Mouse (Mus musculus) forebrain, embryonic 14.5 days (tissue): ENCODE measurements around the gene Gusb. TPM values are rescaled to one million over a fixed set of nuclear protein-coding genes. Genes with fewer than 3 reads are reported as not detected.
A peak's percentile ranks its signal among the peaks of the same experiment; 100 is the strongest.
"Not testable (repeated sequence)": the region's sequence is repeated elsewhere in the genome, so short reads cannot be mapped to it uniquely, and the experiment has no call there.

Experiments used
- ATAC-seq: fragments of 200-750 bp; cut with Nextera tagmentation; 2 replicates; pipeline ENCODE4 v1.8.0; 2017; ENCODE audit warnings: mild to moderate bottlenecking, moderate library complexity
- DNase-seq: peaks from one replicate; pipeline ENCODE4 v3.0.0-alpha.2; 2015; ENCODE audit warnings: low spot score
- H3K27ac ChIP-seq: fragments of 300-500 bp; sonication (generic); 2 replicates; pipeline ENCODE4 v1.5.1; 2014; ENCODE audit warnings: low read depth, mild to moderate bottlenecking, control low read depth, low read length, moderate library complexity
- H3K27me3 ChIP-seq: fragments of 300-500 bp; sonication (generic); replicated peaks from 2 replicates; pipeline ENCODE4 v1.6.1; 2014; ENCODE audit warnings: low read length, control low read depth, mixed read lengths; ENCODE audit not compliant: control insufficient read depth, insufficient read depth
- H3K36me3 ChIP-seq: fragments of 300-500 bp; sonication (generic); 2 replicates; pipeline ENCODE4 v1.6.1; 2014; ENCODE audit warnings: low read length, control low read depth; ENCODE audit not compliant: control insufficient read depth, insufficient read depth
- H3K4me1 ChIP-seq: fragments of 300-500 bp; sonication (generic); 2 replicates; pipeline ENCODE4 v1.6.1; 2014; ENCODE audit warnings: antibody characterized with exemption, low read length, control low read depth; ENCODE audit not compliant: control insufficient read depth, insufficient read depth
- H3K4me2 ChIP-seq: fragments of 300-500 bp; sonication (generic); 2 replicates; pipeline ENCODE4 v1.6.1; 2014; ENCODE audit warnings: mild to moderate bottlenecking, control low read depth, low read length
- H3K4me3 ChIP-seq: fragments of 300-500 bp; sonication (generic); 2 replicates; pipeline ENCODE4 v1.5.1; 2014; ENCODE audit warnings: low read depth, low read length, control low read depth
- H3K9ac ChIP-seq: fragments of 300-500 bp; sonication (generic); 2 replicates; pipeline ENCODE4 v1.6.1; 2014; ENCODE audit warnings: mild to moderate bottlenecking, low read length, control low read depth, moderate library complexity
- H3K9me3 ChIP-seq: fragments of 300-500 bp; sonication (generic); replicated peaks from 2 replicates; pipeline ENCODE4 v1.6.1; 2016; ENCODE audit warnings: low read length, control low read depth, mixed read lengths; ENCODE audit not compliant: control insufficient read depth
- WGBS: fragments of 180-500 bp; shearing (Covaris S2); extraction: QIAGEN DNeasy Blood & Tissue Kit; methylation state at CpG from one replicate; pipeline ENCODE4 v1.1.7; 2014; 5-methylcytosine and 5-hydroxymethylcytosine counted together
- polyA plus RNA-seq: library from polyadenylated mRNA; unstranded; fragments of >200 nt; fragmentation: Nextera tagmentation; extraction: Ambion mirVana; gene quantifications from 2 replicates; pipeline ENCODE4 v1.2.1, GENCODE M21; 2014

Gene Gusb
- polyA plus RNA-seq, 1 experiment from 2014 or later: 21.4 TPM

DNA sequence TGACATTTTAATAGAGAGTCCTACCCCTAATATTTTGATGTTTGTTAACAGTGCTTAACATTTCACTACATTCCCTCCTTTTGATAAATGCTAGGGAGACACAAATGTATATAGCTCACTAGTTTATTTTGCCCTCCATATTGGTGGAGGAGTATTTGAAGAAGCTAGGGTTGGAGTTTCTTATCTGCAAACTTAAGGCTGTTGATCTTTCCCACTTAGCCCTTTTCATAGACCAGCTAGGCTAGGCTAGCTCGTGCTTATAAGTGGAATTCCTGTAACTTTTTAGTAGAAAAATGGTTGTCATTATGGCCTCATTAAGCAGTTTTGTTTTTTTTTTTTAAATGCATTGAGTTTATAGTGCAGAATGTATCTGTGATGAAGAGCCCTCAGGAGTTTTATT lies 59.4 kb downstream of the Gusb start:
- DNase-seq (no peak), ATAC-seq (no peak)
- Histone ChIP-seq H3K27me3 (no peaks in the 10 kb centered on the region), H3K4me3 (no peak overlapping the region), H3K27ac (no peak overlapping the region), H3K9ac (no peak overlapping the region), H3K36me3 (0 out of 2 replicates have a peak, but pooled peaks cover 6% of the 10 kb centered on the region), H3K4me2 (no peak overlapping the region), H3K9me3 (no peaks in the 10 kb centered on the region), H3K4me1 (0 out of 2 replicates have a peak, but pooled peaks cover 6% of the 10 kb centered on the region)
- WGBS: 85% methylated on average over 1 of the region's 1 CpGs

DNA sequence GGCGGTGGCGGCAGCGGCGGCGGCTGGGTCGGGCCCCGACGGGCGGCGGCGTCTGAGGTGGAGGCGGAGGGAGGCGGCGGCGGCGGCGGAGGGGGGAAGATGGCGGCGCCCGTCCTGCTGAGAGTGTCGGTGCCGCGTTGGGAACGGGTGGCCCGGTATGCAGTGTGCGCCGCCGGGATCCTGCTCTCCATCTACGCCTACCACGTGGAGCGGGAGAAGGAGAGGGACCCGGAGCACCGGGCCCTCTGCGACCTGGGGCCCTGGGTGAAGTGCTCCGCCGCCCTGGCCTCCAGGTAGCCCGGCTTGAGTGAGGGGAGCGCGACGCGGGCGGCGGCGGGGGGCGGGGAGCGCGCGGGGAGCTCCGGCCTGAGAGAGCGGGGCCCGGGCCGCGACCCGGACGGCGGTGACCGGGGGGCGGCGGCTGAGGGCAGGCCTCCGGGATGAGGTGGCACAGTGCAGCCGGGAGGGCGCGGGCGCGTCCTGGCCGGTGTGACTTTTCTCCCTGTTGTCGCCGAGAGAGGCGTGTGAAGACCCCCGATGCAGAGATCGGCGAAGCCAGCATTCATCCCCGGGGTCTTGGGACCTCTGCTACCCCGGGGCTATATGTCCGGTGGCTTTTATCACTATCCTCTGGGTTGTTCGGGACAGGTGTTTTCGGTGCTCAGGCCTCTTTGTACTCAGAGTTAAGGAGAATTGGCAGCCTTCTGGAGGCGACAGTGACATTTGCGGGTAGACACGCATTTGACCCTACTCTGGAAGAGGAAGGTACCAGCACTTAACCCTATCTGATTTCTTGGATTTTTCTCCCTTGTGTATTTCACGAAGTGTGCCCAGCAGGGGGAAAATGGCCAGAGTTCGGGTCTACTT lies 60.5 kb downstream of the Gusb start:
- H3K27me3 ChIP-seq, H3K36me3 ChIP-seq, H3K9me3 ChIP-seq, H3K4me1 ChIP-seq: not testable (repeated sequence)
- under 1% methylated on average over 40 of the region's 82 CpGs for WGBS
- H3K27ac ChIP-seq: peak overlapping the region; percentile 33; the same call in 1 of the 2 replicates
- peak overlapping the region; percentile 84 for H3K4me2 ChIP-seq
- DNase-seq: peak; percentile 19
- H3K4me3 ChIP-seq: peak overlapping the region; percentile 82
- ATAC-seq: peak; percentile 71
- peak overlapping the region; percentile 88 for H3K9ac ChIP-seq

DNA sequence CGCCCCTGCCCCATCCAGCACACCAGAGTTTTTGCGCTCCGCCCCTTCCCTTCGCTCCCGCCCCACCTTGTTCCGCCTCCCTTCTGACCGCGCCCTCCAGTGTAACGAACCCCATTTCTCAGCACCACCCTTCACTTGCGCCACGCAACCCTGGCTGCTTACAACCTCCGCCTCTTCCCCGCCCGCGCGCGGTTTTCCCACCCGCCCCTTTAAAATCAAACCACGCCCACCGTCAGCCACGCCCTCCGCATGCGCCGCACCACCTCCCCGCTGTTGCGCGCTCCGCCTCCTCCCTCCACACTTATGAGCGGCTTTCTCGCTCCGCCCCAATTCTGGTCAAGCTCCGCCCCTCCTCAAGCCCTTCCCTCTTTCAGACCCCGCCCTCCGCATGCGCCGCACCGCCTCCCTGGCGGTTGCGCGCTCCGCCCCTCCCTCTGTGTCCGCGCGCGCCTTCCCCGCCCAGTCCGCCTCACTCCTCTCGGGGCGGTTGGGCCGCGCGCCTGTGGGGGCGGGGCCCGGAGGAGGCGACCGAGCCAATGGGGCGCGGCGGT lies 61.3 kb downstream of the Gusb start, which contains the start of gene Vkorc1l1:
Gene Vkorc1l1 (plus strand): TSS at position 476 of the 551 bp plus-strand sequence.
- H3K36me3 ChIP-seq: 0 out of 2 replicates have a peak, but pooled peaks cover 6% of the 10 kb centered on the region
- peak within 1 kb of the TSS; percentile 82 for H3K4me3 ChIP-seq
- under 1% methylated on average over 57 of the region's 59 CpGs for WGBS
- no peaks in the 10 kb centered on the region for H3K27me3 ChIP-seq
- 0 out of 2 replicates have a peak, but pooled peaks cover 6% of the 10 kb centered on the region for H3K4me1 ChIP-seq
- no peaks in the 10 kb centered on the region for H3K9me3 ChIP-seq
- DNase-seq (peak; percentile 99), ATAC-seq (peak; percentile 95)
- H3K9ac ChIP-seq: peak within 1 kb of the TSS; percentile 88
- peak within 1 kb of the TSS; percentile 84 for H3K4me2 ChIP-seq
- peak within 1 kb of the TSS; percentile 71 for H3K27ac ChIP-seq

DNA sequence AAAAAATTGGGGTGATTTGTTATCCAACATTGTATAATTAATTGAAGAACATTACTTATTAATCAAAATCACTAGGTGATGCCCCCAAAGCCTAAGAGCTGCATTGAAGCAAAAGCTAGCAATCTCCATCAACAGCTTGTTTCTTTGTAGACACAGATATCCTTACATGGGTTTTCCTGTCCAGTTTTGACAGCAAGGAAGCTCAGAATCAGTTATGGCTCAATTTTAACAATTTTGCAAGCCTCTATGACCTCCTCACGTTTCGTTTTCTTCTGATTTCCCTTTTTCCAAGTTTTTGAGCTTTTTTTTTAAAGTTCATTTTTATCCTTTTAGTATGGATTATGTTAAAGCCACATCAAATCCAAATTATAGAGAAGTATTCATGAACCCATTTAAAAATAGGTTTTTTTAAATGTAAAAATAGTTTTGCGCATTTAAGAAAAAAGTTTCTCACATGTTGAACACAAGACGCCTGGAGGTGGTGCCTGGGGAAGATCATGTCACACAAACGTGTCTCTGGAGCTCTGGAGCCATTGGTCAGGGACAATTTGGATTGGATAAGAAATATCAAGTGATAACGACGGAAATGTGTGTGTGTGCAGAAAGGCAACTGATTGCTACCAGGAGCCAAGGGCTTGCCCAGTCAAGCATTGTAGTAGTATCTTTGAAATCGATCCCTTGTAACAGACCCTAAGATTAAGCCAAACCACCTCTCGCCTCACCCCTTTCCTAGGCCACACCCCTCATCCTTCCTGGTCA lies 61.9 kb downstream of the Gusb start:
- no peak; the same call in 1 of the 2 replicates for ATAC-seq
- H3K36me3 ChIP-seq: 0 out of 2 replicates have a peak, but pooled peaks cover 6% of the 10 kb centered on the region
- no peaks in the 10 kb centered on the region for H3K27me3 ChIP-seq
- peak overlapping the region; percentile 82 for H3K4me3 ChIP-seq
- peak; percentile 4 for DNase-seq
- no peaks in the 10 kb centered on the region for H3K9me3 ChIP-seq
- 0 out of 2 replicates have a peak, but pooled peaks cover 6% of the 10 kb centered on the region for H3K4me1 ChIP-seq
- WGBS: 9% methylated on average over 9 of the region's 9 CpGs
- peak overlapping the region; percentile 71 for H3K27ac ChIP-seq
- H3K9ac ChIP-seq: no peak overlapping the region
- peak overlapping the region; percentile 54 for H3K4me2 ChIP-seq

DNA sequence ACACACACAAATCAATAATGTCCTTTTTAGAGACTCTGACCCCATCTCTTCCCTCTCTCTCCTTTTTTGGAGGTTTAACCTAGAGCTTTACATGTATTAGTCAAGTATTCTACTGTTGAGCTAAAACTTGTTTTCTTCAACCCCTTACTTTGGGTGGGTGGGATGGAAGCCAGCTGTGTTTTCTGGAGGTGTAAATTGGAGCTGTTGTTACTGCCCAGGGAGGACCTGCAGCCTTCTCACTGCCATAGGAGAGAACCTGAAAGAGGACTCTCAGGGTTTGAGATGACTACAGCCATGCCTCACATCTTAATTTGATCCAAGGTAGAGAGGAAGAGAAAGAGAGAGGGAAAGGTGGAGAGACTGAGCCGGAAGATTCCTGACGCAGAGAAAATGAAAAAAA lies 62.6 kb downstream of the Gusb start:
- ATAC-seq (no peak), DNase-seq (no peak)
- Histone ChIP-seq H3K4me1 (0 out of 2 replicates have a peak, but pooled peaks cover 6% of the 10 kb centered on the region), H3K9me3 (no peaks in the 10 kb centered on the region), H3K27me3 (no peaks in the 10 kb centered on the region), H3K9ac (no peak overlapping the region), H3K4me2 (no peak overlapping the region), H3K4me3 (no peak overlapping the region), H3K36me3 (0 out of 2 replicates have a peak, but pooled peaks cover 3% of the 10 kb centered on the region), H3K27ac (no peak overlapping the region)
- 78% methylated on average over 2 of the region's 2 CpGs for WGBS

Other genes starting within 250 kb of the Gusb start
- 47.2 and 61.2 TPM in 2 replicates for gene Psph, start 215.6 kb downstream of the Gusb start, polyA plus RNA-seq
- 22.1 and 25.9 TPM in 2 replicates for gene Sumf2, start 156.1 kb downstream of the Gusb start, polyA plus RNA-seq
- 1,049 and 1,237 TPM in 2 replicates for gene Chchd2, start 115.6 kb downstream of the Gusb start, polyA plus RNA-seq
- gene Zbed5, start 107.3 kb downstream of the Gusb start, polyA plus RNA-seq: 14.9 and 22.3 TPM in 2 replicates
- 0.09 and 0.11 TPM in 2 replicates for gene Phkg1, start 104.5 kb downstream of the Gusb start, polyA plus RNA-seq
- 3.8 and 5.6 TPM in 2 replicates for gene Nupr1l, start 94.5 kb downstream of the Gusb start, polyA plus RNA-seq
- 21.1 and 28.5 TPM in 2 replicates for gene Vkorc1l1, start 61.1 kb downstream of the Gusb start, polyA plus RNA-seq
- 36.9 and 38.2 TPM in 2 replicates for gene Asl, start 26.2 kb upstream of the Gusb start, polyA plus RNA-seq
- 50.7 and 51.2 TPM in 2 replicates for gene Crcp, start 26.2 kb upstream of the Gusb start, polyA plus RNA-seq
- 57.1 and 61.4 TPM in 2 replicates for gene Tpst1, start 70.3 kb upstream of the Gusb start, polyA plus RNA-seq
- 10.9 and 12.4 TPM in 2 replicates for gene Kctd7, start 141.8 kb upstream of the Gusb start, polyA plus RNA-seq
- gene Rabgef1, start 168.7 kb upstream of the Gusb start, polyA plus RNA-seq: 30.0 and 38.7 TPM in 2 replicates
- gene Tmem248, start 214.0 kb upstream of the Gusb start, polyA plus RNA-seq: 22.5 and 22.7 TPM in 2 replicates